Mouse (Mus musculus) kidney, embryonic 14.5 days (tissue): Measurements from ENCODE around the gene Hsd11b2. TPM values are rescaled to one million over a fixed set of nuclear protein-coding genes. Genes with fewer than 3 reads are reported as not detected.
"Not testable (repeated sequence)": the region's sequence is repeated elsewhere in the genome, so short reads cannot be mapped to it uniquely, and the experiment has no call there.

Source experiments
- ATAC-seq: fragments of 200-750 bp; cut with Nextera tagmentation; 2 replicates; pipeline ENCODE4 v1.8.0; 2017; ENCODE audit warnings: moderate number of reproducible peaks, mild to moderate bottlenecking, moderate TSS enrichment, moderate library complexity; ENCODE audit not compliant: low FRiP score, low TSS enrichment
- H3K27ac ChIP-seq: fragments of 300-500 bp; sonication (generic); 2 replicates; pipeline ENCODE4 v1.5.1; 2014; ENCODE audit warnings: low read depth, mild to moderate bottlenecking, low read length, moderate library complexity, mixed read lengths
- H3K27me3 ChIP-seq: fragments of 300-500 bp; sonication (generic); 2 replicates; pipeline ENCODE4 v1.6.1; 2014; ENCODE audit warnings: mild to moderate bottlenecking, low read length; ENCODE audit not compliant: control insufficient read depth, insufficient read depth
- H3K36me3 ChIP-seq: fragments of 300-500 bp; sonication (generic); 2 replicates; pipeline ENCODE4 v1.6.1; 2014; ENCODE audit warnings: low read length, mixed read lengths; ENCODE audit not compliant: control insufficient read depth, insufficient read depth
- H3K4me1 ChIP-seq: fragments of 300-500 bp; sonication (generic); 2 replicates; pipeline ENCODE4 v1.6.1; 2014; ENCODE audit warnings: low read length, mixed read lengths; ENCODE audit not compliant: control insufficient read depth, insufficient read depth
- H3K4me2 ChIP-seq: fragments of 300-500 bp; sonication (generic); replicated peaks from 2 replicates; pipeline ENCODE4 v1.6.1; 2014; ENCODE audit warnings: low read depth, mild to moderate bottlenecking, low read length
- H3K4me3 ChIP-seq: fragments of 300-500 bp; sonication (generic); 2 replicates; pipeline ENCODE4 v1.5.1; 2014; ENCODE audit warnings: mild to moderate bottlenecking, low read length
- H3K9ac ChIP-seq: fragments of 300-500 bp; sonication (generic); 2 replicates; pipeline ENCODE4 v1.6.1; 2014; ENCODE audit warnings: low read depth, mild to moderate bottlenecking, low read length, moderate library complexity
- H3K9me3 ChIP-seq: fragments of 300-500 bp; sonication (generic); 2 replicates; pipeline ENCODE4 v1.6.1; 2016; ENCODE audit warnings: low read length; ENCODE audit not compliant: control insufficient read depth
- WGBS: fragments of 180-500 bp; shearing (Covaris S2); extraction: QIAGEN DNeasy Blood & Tissue Kit; methylation state at CpG from one replicate; pipeline ENCODE4 v1.1.7; 2014; 5-methylcytosine and 5-hydroxymethylcytosine counted together
- polyA plus RNA-seq: library from polyadenylated mRNA; unstranded; fragments of >200 nt; fragmentation: Nextera tagmentation; extraction: Ambion mirVana; gene quantifications from 2 replicates; pipeline ENCODE4 v1.2.1, GENCODE M21; 2014

Gene Hsd11b2
- polyA plus RNA-seq, 1 experiment from 2014 or later = 40.2 TPM

- ATAC-seq = no peak
- no peaks in the 10 kb centered on the region for H3K4me1 ChIP-seq
- H3K4me2 ChIP-seq = no peak overlapping the region
- H3K36me3 ChIP-seq = no peaks in the 10 kb centered on the region
- H3K9me3 ChIP-seq = no peaks in the 10 kb centered on the region
- WGBS = 90% methylated on average over 2 of the region's 2 CpGs
- H3K27ac ChIP-seq = no peak overlapping the region
- no peaks in the 10 kb centered on the region for H3K27me3 ChIP-seq
- no peak overlapping the region for H3K4me3 ChIP-seq
- no peak overlapping the region for H3K9ac ChIP-seq
Observed at GRCm38 (mm10) chr8:105552032-105552431, 33.5 kb downstream of the Hsd11b2 start.

GRCm38 (mm10) chr8:105552824-105553223, 34.3 kb downstream of the Hsd11b2 start:
- no peak overlapping the region for H3K4me2 ChIP-seq
- no peak overlapping the region for H3K4me3 ChIP-seq
- H3K9ac ChIP-seq = no peak overlapping the region
- no peak for ATAC-seq
- H3K27me3 ChIP-seq = no peaks in the 10 kb centered on the region
- WGBS = 81% methylated on average over 1 of the region's 1 CpGs
- no peaks in the 10 kb centered on the region for H3K4me1 ChIP-seq
- H3K9me3 ChIP-seq = no peaks in the 10 kb centered on the region
- no peak overlapping the region for H3K27ac ChIP-seq
- H3K36me3 ChIP-seq = no peaks in the 10 kb centered on the region

- no peak overlapping the region for H3K27ac ChIP-seq
- no peak overlapping the region for H3K9ac ChIP-seq
- no peak overlapping the region for H3K4me2 ChIP-seq
- H3K27me3 ChIP-seq = no peaks in the 10 kb centered on the region
- peak; percentile 85 for ATAC-seq
- no peaks in the 10 kb centered on the region for H3K9me3 ChIP-seq
- H3K4me3 ChIP-seq = no peak overlapping the region
- 0 out of 2 replicates have a peak, but pooled peaks cover under 1% of the 10 kb centered on the region for H3K36me3 ChIP-seq
- no peaks in the 10 kb centered on the region for H3K4me1 ChIP-seq
Observed at GRCm38 (mm10) chr8:105554087-105554486, 35.5 kb downstream of the Hsd11b2 start.

- H3K4me3 ChIP-seq = no peak overlapping the region
- no peak overlapping the region for H3K4me2 ChIP-seq
- WGBS = 64% methylated on average over 3 of the region's 3 CpGs
- H3K36me3 ChIP-seq = 0 out of 2 replicates have a peak, but pooled peaks cover 6% of the 10 kb centered on the region
- no peaks in the 10 kb centered on the region for H3K27me3 ChIP-seq
- no peak overlapping the region for H3K9ac ChIP-seq
- no peak overlapping the region for H3K27ac ChIP-seq
- ATAC-seq = no peak
- no peaks in the 10 kb centered on the region for H3K4me1 ChIP-seq
- no peaks in the 10 kb centered on the region for H3K9me3 ChIP-seq
Observed at GRCm38 (mm10) chr8:105555230-105555629, 36.7 kb downstream of the Hsd11b2 start.

GRCm38 (mm10) chr8:105562863-105563262, 44.3 kb downstream of the Hsd11b2 start:
- WGBS = 80% methylated on average over 3 of the region's 3 CpGs
- no peak overlapping the region for H3K27ac ChIP-seq
- no peak overlapping the region for H3K4me3 ChIP-seq
- H3K4me2 ChIP-seq = no peak overlapping the region
- no peak for ATAC-seq
- no peak overlapping the region for H3K9ac ChIP-seq
- peaks cover 9% of the 10 kb centered on the region; the same call in 1 of the 2 replicates for H3K4me1 ChIP-seq
- H3K36me3 ChIP-seq = peaks cover 9% of the 10 kb centered on the region; the same call in 1 of the 2 replicates
- H3K27me3 ChIP-seq = 0 out of 2 replicates have a peak, but pooled peaks cover 3% of the 10 kb centered on the region
- H3K9me3 ChIP-seq = no peaks in the 10 kb centered on the region

- Histone ChIP-seq H3K4me1 (peaks cover 9% of the 10 kb centered on the region; the same call in 1 of the 2 replicates), H3K4me2 (no peak overlapping the region), H3K9me3 (no peaks in the 10 kb centered on the region), H3K9ac (no peak overlapping the region), H3K4me3 (no peak overlapping the region), H3K27me3 (0 out of 2 replicates have a peak, but pooled peaks cover 3% of the 10 kb centered on the region), H3K27ac (no peak overlapping the region), H3K36me3 (peaks cover 9% of the 10 kb centered on the region; the same call in 1 of the 2 replicates)
- 95% methylated on average over 1 of the region's 1 CpGs for WGBS
- ATAC-seq = no peak
Observed at GRCm38 (mm10) chr8:105563871-105564270, 45.3 kb downstream of the Hsd11b2 start.

- not testable (repeated sequence) for H3K27me3 ChIP-seq, H3K36me3 ChIP-seq, H3K27ac ChIP-seq, H3K9me3 ChIP-seq, ATAC-seq, H3K4me1 ChIP-seq
- 84% methylated on average over 9 of the region's 9 CpGs for WGBS
- H3K4me2 ChIP-seq = peak overlapping the region; percentile 91
- H3K4me3 ChIP-seq = peak overlapping the region; percentile 81
- H3K9ac ChIP-seq = peak overlapping the region; percentile 82; the same call in 1 of the 2 replicates
Observed at GRCm38 (mm10) chr8:105564573-105565229, 46.1 kb downstream of the Hsd11b2 start.

- peaks cover 9% of the 10 kb centered on the region; the same call in 1 of the 2 replicates for H3K4me1 ChIP-seq
- H3K27me3 ChIP-seq = 0 out of 2 replicates have a peak, but pooled peaks cover 3% of the 10 kb centered on the region
- no peaks in the 10 kb centered on the region for H3K9me3 ChIP-seq
- H3K4me2 ChIP-seq = peak overlapping the region; percentile 91
- WGBS = under 1% methylated on average over 31 of the region's 31 CpGs
- H3K4me3 ChIP-seq = peak overlapping the region; percentile 81
- ATAC-seq = peak; percentile 80
- H3K9ac ChIP-seq = peak overlapping the region; percentile 82
- peak overlapping the region; percentile 48; the same call in 1 of the 2 replicates for H3K27ac ChIP-seq
- H3K36me3 ChIP-seq = peaks cover under 1% of the 10 kb centered on the region; the same call in 1 of the 2 replicates
Observed at GRCm38 (mm10) chr8:105565401-105565881, 46.9 kb downstream of the Hsd11b2 start.
